Mouse (Mus musculus): Measurements from ENCODE around the gene St8sia1.
A peak's percentile ranks its signal among the peaks of the same experiment; 100 is the strongest.

Gene St8sia1

DNA sequence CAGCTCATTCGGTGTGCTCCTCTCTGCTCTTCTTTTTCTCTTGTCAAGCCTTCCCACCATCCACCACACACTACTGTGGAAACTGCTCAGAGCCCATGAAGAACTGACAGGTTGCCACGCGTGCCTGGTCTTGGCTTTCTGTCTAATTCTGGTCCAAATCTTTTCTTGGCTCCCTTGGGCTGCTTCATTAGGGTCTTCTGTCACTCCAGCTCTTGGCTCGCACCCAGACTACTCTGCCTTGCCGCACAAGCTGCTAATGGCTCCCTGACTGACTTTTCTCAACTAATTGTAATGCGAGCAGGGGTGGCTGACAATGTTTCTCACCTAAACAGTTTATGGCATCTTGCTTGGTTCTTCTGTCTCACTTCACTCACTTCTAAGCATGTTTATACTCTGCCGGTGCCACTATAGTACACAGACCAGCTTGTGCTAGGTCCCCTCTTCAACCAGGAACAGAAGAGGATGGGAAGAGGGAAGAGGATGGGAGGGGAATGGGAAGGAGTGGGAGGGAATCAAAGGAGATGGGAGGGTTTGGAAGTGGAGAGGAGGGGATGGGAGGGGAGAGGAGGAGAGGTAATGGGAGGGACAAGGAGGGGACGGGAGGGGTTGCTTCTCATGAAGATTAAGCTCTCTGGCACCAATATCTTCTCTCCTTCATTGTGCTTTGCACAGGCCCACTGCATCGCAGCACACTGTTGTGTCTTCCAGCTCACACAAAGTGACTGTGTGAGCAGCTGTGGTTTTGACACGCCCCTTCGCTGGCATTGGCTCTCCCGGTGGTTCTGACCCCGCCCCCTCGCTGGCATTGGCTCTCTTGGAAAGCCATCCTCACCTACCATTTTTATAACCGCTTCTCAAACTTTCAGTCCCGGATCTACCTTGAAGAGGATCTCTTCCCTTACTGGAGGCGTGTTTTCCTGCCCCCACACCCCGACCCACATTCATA, 175.9 kb downstream of the St8sia1 start:
- peak; percentile 78 for DNase-seq (ENCODE audit: low spot score)

DNA sequence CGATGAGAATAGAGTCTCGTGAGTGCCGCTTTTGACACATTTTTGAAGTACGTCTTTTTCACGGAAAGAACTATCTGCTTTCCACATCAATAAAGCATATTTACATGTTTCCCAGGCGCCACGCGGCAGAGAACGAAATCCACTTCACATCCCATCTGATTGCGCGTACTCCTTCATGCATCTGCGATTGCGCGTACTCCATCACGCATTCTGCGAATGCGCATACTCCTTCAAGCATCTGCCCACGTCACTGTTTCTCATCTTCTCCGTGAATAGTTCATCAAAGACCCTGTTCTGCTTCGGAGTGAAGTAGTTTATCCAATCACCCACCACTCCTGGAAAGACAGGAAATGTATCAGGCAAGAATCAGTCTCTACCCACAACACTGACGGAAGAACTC, 178.1 kb downstream of the St8sia1 start:
- DNase-seq (ENCODE audit: low spot score) = no peak

DNA sequence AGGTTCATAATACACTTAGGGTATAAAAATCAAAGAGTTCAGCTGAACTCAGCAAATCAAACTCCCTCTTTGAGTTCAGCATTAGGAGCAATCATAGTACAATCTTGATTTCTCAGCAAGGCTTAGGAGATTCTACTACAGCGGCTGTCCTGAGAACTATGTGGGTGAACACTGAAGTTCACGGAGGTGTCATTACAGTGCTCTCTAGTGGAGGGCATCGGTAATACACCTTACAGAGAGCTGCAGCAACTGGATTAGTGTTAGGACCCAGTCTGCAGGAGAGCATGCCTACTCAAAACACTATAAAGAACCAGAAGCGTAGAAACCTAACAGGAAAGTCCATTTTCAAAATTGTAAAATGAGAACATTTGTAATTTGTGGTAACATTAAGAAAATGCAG, 178.9 kb downstream of the St8sia1 start:
- DNase-seq (ENCODE audit: low spot score) = peak; percentile 69

DNA sequence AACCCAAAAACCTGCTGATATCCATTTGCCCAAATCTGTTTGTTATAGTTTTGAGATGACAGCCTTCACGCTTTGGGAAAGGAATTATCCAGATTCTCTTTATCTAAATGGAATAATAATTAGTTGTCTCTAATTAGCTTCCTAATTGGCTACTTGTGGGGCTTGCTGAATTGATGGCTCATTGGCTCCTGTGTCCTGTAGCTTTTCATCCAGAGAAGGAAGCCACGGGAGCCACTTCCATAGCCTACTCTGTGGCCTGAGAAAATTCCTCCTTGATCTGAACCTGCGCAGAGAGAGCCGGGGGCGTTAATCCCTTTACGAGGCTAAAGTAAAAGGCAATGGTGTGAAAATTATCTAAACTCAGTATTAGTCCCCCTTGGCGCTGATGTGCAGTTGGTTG, 183.0 kb downstream of the St8sia1 start:
- DNase-seq (ENCODE audit: low spot score) = no peak

DNA sequence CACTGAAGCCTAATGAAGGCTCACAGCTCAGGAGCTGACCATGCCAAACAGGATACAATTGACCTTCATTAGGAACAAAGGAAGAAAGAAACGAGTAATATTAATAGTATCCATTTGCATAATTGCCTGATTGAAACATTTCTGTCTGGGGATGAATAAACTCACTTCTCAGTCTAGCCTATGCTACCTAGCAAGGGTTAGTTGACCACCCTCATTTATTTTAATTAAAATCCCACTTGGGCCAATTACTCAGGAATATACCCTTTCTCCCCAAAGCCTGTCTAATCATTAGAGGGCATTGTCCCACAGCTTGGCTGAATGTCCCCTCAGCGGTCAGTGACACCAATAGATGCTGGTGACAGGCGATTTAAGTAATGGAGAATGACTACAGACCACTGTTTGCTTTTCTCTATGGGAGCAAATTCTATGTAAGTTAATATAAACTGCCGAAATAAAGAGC, 183.6 kb downstream of the St8sia1 start:
- no peak for DNase-seq (ENCODE audit: low spot score)

DNA sequence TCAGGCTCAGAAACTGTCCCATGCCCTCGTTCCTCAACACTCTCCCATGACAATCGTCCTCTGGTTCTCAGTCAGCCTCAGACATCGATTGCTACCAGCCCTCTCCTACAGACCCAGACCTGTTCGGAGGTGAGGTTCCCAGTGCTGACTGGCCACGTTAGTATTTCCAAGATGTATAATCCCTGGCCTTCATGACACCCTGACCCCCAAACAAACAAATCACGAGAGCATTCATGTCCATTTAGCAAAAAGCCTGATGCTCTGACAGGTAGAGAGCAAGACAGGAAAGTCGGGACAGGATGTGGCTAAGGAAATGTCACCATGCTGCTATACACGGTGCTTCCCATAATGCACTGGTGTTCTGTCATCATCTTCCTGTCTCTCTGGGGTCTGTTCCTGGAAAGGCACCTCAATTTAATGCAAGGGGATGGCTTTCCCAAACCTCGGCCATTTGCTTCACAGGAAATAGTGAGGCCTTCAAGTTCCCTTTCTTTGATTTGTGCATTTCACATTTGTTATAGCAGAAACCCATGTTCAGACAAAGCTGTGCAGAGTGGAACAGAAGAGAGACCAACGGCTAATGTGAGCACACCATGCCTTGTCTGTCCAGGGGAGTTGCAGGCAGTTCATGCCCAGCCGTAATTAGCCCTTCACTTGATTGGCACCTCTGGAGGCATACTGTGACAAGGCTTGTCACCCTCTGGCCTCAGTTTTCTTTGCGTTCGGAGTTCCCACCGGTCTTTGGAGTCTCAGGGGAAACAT, 184.3 kb downstream of the St8sia1 start:
- no peak for DNase-seq (ENCODE audit: low spot score)

DNA sequence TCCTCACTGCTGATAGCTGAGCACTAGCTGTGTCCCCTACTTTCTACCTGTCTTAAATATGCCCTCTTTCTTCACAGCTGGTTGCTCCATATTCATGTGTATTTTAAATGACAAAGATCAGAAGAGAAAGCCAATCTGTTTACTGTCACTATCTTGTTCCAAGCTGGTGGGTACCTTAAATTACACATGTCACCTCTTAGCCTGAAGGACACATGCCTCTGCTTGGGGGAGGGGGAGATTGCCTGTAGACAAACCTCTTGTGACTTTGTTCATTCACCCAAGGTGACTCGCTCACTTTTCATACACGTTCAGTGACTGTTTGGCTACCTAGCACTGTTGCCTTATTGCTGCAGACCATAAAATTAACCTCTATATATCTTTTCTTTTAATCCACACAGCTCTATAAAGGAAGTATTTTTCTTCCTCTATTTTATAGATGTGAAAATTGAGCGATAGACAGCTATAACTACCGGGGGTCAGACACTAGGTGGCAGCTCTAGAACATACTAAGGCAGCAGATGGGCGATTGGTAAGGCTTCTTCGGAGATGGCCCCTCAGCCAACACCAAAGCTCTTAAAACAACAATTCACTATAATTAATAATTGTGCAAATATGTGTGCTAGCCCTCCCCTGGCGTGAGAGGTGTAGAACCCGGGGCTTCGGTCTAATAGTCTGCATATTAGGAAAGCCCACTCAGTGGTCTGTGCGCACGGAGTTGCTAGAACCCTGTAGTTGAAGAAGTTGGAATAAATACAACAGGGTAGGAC, 185.0 kb downstream of the St8sia1 start:
- peak; percentile 54 for DNase-seq (ENCODE audit: low spot score)

DNA sequence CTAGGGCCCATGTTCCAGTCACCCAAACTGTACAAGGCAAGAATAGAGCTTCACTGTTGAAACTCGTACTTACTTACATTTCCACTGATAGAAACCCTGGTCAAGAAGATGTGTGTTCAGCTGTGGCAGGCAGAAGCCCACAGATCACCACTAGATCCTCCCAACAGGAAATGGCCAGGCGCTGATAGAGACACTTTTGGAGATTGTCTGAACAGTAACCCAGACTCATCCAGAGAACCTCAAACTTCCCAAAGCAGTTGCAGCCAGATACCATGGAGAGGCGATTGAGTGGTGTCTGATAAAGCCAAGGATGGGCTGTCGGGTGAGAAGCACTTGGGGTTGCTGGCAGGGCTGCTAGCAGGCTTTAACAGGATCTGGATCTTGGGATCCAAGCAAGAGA, 187.3 kb downstream of the St8sia1 start:
- no peak for DNase-seq (ENCODE audit: low spot score)

DNA sequence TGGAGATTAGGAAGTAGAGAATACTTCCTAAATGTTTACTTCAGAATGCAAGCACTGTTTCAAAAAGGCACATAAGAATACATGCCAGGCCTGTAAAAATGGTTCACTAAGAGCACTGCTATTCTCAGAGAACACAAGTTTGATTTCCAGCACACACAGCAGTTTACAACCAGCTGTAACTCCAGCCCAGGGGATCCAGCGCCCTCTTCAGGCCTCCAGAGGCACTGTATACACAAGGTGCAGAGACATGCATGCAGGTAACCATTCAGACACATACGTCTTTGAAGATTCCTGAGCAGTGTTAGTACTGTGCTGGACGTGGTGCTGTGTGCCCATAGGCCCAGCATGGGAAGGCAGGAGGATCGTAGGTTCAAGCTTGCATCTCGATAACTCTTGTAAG, 190.7 kb downstream of the St8sia1 start:
- DNase-seq (ENCODE audit: low spot score) = no peak

DNA sequence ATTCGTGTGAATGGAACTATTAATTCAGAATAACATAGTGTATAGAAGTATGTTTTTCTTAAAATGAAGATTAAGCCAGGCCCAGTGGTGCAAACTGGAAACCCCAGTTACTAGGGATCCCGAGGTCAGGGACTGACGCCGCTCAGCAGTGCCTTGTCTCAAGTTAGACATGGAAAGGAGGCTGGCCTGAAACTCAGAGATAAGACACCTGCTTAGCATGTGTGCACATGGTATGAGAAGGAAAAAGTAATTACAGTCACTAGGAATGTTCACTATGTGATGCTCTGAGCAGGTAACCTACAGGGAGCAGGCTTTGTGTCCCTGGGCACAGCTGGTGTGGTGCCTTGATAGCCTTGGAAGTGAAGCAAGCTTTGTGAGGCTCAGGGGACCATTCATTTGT, 192.6 kb downstream of the St8sia1 start:
- DNase-seq (ENCODE audit: low spot score) = no peak
